Mouse (Mus musculus) gastrocnemius, postnatal 25 days (tissue): ENCODE measurements around the gene Cdk7. TPM values are rescaled to one million over a fixed set of nuclear protein-coding genes. Genes with fewer than 3 reads are reported as not detected.
A peak's percentile ranks its signal among the peaks of the same experiment; 100 is the strongest.

ENCODE experiments used
- DNase-seq: peaks from one replicate; pipeline ENCODE4 v3.0.0; 2022
- total RNA-seq, 2 experiments: library from RNA; stranded (reverse); gene quantifications; 1 replicate in 1 of 2; 2 replicates in 1 of 2; pipeline ENCODE4 v1.2.3; 2021

The Cdk7 gene
- total RNA-seq, 2 experiments from 2014 or later = 11.2 to 13.5 TPM

DNA sequence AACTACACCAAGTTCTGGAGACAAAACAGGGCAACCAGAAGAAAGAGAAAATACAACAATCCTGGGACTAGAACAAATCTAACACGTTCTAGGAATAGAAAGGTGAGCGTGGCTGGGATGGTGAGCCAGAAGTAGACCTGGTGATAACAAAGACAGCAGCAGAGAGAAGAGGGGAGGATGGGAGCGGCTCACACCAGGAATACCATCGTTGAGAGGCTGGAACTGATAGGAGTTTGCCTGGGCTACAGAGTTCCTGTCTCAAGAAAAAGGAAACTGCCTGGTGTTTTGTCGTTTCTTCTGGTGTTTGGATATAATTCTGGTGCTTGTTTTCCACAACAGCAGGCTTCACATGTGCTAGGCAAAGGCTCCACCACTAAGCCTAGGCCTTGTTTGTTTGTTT lies 2.7 kb downstream of the Cdk7 start:
- DNase-seq = no peak

DNA sequence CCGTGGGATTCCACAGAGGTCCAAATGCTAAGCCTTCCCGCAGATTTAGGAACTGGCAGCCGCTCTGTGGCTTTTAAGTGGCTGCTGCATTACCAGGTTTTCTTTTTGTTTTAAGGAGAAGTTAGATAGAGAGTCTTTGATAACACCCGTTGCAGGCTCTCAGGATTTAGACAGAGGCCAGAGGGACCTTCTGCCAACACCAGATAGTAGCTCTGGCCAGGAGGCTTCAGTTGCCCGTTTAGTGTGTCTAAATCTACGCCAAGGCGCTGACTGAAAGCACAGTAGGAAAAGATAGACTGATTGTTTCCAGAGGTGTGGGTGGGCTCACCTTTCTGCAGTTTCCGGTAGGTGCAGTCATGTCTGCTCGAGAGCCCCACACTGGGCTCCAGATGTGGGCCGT lies 5.5 kb downstream of the Cdk7 start:
- DNase-seq = no peak

DNA sequence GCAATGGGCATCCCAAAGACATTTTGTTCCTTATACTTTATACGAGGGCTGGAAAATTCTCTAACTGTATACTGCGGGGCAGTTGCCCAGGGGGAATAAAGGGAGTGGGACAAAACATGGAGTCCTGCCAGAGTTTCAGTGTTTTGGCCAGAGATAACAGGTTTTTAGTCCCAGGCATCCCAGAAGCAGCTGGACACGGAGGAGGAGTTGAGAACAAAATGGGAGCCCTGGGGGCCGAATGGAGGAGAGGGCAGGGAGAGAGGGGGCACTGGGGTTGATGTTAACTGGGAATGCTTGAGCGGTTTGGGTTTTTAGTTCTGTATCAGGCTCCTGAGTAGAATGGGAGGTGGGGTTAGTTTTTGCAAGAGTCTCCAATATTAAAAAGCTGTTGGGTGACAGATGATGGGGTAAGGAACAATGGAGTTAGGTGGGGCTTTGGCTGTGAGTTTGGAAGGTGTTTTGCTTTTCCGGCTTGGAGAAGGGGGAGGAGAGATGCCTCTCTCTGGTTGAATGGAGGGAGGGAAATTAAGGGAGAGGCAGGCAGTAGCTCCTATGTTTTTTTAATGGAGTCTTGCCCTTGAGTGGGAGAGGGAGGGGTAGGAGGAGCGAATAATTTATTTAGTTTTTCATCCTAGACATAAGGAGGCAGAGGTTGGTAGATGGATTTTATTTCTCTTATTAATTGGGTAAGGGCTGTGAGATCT lies 6.5 kb downstream of the Cdk7 start:
- DNase-seq = peak; percentile 13

DNA sequence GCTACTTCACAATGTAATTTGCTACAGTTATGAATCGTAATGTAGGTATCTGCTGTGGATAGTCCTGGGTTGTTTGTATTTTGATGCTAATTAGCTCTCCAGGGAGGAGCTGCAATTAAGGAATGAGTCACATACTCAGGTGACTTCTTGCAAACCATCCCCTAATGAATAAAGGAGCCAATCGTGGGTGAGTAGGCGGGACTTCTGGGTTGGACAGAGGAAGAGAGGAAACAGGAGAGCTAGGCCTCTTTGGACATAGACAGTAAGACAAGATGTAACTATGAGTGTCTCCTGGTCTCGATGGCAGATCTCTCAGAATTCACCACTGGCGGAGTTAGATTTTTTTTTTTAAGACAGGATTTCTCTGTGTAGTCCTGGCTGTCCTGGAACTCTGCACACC lies 9.1 kb downstream of the Cdk7 start:
- no peak for DNase-seq

DNA sequence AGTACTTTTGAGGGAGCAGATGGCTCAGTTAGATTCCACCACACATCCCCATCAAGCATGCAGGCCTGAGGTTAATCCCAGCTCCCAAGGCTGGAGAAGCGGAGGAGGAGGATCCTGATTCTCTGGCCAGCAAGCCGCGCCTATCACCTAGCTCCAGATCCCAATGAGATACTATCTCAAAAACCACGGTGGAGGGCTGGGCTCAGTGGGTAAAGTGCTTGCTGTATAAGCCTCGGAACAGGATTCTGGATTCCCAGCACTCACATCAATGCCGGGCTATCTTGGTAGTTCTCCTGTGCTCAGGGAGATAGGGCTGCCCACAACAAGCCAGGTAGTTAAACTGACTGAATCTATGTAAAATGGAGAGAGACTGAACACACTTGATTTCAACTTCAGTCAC lies 15.3 kb downstream of the Cdk7 start:
- DNase-seq = no peak

DNA sequence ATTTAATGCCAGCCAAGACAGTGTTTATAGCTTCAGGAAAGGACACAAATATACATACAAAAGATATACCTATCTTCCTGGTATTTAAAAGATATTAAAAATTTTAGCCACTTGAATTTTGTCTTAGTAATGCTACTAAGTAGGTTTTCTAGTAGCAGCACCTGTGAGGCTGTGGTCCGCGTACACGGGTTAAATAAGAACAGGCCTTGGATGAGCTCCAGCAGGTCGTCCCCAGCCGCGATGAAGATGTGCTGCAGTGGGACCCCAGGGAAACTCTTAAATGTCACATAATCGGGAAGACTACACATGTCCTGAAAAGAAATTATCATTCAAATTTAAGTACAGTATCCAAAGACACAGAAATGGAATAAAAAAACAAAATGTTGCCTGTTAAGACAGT lies 24.5 kb downstream of the Cdk7 start:
- no peak for DNase-seq

DNA sequence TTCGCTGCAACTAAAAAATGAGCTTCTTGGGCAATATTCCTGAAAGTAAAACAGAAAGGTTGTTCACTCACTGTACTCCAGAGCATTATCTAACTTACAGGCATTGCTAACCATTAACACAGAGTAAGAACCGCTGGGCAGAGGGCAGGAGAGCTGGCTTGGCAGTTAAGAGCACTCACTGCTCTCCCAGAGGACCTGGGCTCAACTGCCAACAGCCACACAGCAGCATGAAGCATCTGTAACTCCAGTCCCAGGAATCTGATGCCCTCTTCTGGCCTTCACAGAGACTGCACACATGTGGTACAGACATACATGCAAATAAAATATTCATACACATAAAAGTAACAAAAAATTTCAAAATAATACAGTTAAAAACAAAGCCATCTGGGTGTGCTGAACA lies 27.3 kb downstream of the Cdk7 start:
- no peak for DNase-seq

DNA sequence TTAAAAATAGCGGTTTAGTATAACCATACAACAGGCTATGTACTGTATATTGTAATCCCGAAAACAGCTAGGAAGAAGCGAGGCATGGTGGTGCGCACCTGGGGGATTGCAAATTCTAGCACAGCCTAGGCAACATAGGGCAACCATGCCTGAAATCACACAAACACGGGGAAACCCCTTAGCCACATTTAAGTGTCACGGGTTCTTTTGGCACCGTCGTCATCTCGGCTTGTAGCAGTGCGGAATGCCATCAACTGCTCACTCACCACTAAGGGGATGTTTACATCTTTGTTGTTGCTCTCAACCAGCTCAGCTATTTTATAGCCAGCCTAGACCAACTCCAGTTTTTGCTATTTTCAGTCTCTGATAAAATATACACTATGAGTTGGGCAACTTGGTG lies 31.9 kb downstream of the Cdk7 start:
- no peak for DNase-seq

DNA sequence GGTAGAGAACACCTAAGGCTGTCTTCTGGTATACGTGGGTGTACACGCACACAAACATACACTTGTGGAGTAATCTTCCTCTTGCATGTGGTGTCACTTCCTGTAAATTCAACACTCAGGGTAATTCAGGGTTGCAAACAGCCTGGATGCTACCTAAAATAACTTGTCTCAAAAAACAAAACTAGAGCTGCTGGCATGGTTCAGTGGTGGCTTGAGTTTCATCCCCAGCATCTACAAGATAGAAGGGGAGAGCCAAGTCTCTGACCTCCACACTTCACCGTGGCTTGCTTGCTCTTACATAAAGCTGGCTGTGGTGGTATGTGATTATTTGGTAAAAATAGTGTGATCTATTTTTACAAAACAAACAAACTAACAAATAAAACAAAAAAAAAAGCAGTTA lies 33.2 kb downstream of the Cdk7 start:
- no peak for DNase-seq

DNA sequence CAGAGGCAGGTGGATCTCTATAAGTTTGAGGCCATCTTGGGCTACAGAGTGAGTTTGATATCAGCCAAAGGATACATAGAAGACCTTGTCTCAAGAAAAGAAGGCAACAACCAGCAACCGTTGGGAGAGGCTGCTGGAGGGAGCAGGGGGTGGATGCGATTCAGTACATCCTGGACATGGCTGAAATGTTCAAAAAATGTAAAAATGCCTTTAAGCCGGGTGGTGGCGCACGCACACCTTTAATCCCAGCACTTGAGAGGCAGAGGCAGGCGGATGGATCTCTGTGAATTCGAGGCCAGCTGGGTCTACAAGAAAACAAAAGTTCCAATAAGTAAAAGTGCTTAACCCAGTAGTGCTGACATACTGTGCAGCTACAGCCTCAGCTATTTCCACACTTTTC lies 43.2 kb downstream of the Cdk7 start:
- no peak for DNase-seq

DNA sequence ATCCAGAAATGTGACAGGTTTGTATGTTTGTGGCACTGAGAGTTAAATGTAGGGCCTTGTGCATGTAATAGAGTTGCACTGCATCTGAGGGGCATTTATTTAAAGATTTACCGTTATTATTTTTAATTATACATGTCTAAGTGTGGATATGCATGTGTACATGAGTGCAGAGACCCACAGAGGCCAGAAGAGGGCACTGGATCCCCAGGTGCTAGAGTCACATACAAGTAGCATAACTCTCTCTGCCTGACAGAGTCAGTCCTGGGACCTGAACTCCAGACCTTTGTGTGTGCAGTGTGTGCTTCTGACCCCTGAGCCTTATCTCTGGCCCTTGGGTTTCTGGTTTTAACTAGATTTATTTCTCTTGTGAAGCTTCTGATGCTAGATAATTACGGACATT lies 46.4 kb downstream of the Cdk7 start:
- no peak for DNase-seq

DNA sequence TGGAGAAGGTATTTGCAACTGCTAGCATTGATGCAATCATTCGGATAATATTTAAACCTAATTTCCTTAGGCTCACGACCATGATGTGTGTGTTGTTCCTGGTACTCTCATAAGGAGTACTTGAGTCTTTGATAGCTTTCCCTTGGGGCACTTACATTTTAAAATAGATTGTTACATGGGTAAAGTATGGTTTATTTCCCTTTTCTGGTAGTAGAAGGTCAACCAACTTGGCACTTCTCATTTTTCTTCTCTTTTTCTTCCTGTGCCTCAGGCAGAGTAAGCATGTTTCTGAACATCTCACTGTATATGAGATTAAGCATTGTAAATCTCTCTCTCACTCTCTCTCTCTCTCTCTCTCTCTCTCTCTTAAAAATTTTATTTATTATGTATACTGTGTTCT lies 47.9 kb downstream of the Cdk7 start:
- DNase-seq = no peak

DNA sequence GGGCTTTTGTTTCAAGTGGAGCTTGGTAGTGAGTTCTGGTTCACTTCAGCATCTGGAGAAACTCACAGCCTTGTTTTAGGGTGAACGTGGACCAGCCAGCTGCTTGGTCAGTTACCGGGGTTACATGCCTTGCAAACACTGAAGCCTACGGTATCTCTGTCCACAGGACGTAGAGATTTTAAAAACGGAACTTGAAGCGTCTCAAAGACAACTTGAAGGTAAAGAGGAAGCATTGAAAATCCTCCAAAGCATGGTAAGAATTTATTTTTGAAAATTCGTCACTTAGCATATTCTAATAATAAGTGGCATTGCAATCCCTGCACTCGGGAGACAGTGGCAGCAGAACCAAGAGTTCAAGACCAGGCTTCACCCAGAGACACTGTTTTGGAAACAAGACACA lies 49.1 kb downstream of the Cdk7 start:
- no peak for DNase-seq

DNA sequence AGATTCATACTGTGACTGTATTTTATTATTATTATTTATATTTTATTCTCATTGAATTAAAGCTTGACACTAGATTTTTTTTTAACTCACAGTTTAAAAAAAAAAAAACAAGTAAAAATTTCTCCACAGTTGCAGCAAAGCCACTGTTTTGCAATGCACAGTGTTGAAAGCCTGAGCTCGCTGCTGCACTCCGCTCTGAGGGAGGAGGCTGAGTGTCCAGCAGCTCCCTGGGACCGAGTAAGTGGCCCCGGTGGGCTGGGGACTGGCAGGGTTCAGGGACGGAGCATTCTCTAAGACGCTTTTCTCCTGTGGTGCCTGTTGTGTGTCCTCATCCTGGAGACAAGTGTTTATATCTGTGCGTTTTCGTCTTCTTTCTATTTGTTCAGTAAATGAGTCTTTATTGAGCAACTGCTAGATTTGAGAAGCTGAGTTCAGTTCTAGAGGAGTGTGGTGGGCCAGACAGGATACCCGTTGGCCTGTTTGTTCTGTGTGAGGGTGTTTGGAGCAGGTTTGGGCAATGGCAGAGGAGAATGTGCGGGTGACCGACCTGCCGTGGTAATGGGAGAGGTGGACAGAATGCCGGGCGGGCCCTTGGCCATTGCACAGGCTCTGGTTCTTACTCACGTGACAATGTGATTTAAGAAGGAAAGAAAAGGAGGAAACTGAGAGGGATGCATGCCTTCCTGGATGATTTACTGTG lies 54.7 kb downstream of the Cdk7 start:
- no peak for DNase-seq

DNA sequence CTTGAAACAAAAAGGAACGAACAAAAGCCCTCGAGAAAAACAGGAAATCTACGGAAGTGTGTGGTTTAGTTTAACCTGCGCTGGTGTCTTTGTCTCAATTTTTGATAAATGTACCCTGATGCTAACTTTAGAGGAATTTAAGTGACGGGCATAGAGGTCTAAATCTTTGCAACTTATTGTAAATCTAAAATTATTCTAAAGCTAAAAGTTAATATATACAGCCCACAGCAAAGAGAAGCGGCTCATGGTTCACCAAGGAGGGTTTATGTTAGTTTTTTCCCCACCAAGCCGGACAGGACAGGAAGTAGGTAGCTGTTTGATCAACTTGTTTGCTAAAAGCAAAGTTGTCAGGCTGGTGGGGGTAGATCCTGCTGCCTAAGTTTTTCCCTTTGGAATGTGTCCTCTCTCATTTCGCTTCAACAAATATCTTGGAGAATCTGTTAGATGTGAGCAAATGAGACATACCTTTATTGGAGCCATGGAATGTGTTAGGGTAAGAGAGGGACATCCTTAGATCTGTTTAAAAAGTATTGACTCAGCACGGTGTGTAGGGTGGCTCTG lies 60.5 kb downstream of the Cdk7 start:
- DNase-seq = no peak

DNA sequence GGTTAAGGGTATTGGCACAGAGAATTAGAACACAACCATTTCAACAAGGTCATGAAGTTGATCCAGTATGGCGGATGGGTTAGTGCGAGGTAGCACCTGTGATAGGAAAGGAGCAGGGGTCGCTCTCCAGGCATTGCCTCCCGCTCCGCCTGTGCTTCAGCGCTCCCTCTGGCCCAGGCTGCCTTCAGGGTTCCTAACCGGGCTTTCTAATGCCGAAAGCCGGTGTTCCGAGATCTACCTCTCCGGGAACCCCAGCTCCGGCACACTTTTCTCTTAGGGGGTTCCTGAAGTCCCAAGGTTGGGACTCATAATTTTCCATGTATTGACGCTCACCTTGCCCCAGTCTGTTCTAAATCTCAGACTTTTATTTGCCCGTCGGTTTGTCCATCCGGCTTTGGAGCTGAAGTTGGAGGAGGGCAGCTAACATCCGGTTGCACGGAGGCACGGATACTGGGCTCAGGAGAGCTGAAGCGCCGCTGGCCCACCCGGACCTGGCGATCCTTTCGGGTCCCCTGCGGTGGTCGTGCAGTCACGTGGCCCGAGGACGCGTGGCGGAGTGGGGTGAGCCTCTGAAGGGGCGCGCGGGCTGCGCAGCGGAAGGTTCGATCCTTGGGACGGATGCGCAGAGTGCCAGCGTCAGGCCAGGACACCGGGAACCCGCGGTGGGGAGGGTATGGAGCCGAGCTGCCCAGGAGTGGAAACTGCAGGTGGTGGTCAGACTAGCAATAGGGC lies 61.3 kb downstream of the Cdk7 start, which contains the start of gene Ccdc125:
TSS of gene Ccdc125 (plus strand) at position 427 of the 732 bp plus-strand sequence.
- DNase-seq = peak; percentile 17

DNA sequence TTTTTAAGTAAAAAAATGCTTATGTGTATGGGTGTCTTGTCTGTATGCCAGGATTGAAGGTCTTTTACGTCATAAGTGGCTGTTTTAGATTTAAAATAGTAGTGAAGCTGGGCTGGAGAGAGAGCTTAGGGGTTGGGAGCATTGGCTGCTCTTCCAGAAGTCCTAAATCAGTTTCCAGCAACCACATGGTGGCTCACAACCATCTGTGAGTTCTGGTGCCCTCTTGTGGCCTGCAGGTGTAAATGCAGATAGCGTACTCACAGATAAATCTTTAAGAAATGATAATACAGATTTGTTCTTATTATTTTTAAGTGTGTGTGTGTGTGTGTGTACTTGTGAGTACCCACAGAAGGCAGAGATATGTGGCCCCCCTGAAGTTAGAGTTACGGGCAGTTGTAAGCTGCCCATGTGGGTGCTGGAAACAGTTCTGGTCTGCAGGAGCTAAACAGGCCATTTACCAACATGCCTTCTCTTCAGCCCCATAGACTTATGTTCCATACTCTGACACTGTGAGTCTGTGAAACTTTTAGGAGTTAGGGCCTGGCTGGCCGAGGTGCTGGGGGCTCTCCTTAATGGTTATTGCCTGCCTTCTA lies 70.8 kb downstream of the Cdk7 start:
- no peak for DNase-seq

DNA sequence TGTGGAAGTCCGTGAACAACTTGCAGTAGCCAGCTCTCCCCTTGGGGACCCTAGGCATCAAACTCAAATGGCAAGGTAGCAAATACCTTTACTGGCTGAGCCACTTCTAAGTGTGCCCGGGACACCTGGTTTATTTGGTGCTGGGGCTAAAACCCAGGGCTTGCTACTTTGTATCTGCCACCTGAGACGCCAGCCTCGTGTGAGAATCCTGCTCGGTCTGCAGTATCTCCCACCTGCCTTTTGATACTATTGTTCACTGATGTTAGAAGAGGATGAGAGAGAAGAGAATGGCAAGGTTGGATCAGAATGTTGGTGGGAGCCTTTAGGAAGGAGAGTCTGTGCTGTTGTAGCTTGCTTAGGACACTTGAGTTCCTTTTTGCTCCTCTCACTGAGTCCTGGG lies 72.6 kb downstream of the Cdk7 start:
- DNase-seq = no peak
